Mouse (Mus musculus): ENCODE results near the gene Pde11a.

Pde11a gene

DNA sequence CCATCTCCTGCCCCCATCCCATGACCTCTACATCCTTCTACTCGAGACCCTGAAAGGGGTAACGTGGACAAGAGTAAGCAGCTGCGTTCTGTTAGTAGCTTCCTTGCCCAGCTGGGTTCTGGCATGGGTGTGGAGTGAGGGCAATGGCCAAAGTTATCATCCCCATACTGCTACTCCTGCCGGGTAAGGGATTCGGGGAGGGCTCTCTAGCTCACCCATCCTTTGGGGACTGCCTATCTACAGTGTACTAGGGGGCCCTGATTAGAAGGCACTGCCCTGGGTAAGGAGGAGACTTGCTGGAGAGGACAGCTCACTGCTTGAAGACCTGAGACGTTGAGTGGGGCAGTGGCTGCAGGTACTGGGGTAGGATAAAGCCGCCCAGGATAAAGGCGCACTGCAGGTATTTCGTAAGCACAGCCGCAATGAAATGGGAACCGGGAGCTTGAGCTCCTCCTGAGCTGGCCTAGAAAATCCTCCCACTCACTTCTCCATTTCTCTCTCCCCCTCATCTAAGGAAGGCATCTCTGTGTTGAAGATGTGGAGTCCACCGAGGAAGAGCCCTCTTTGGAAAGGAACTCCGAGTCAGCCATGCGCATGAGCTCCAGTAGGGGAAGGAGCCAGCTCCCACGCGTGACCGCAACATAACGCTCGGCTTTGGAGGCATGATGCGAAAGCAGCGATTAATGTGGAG, 15.2 kb downstream of the Pde11a start:
- DNase-seq (ENCODE audit: low read depth, low spot score): no peak

DNA sequence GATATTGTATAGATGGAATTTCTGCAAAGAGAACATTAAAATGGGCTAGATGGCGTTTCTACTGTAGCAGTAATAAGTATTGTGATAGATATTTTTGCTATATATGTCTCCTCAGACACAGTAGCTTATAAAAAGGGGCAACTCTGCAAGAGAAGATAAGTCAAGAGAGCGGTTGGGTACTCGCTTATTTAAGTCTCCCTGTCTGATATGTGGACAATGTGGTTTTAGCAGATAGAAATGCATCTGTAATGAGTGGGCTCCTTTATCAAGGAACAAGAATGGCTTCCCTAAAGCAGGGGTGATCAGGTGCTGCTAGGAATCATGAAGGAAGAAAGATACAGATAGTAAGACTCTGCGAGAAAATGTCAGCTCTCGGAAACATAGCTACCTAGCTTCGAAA, 18.2 kb downstream of the Pde11a start:
- no peak for DNase-seq (ENCODE audit: low read depth, low spot score)

DNA sequence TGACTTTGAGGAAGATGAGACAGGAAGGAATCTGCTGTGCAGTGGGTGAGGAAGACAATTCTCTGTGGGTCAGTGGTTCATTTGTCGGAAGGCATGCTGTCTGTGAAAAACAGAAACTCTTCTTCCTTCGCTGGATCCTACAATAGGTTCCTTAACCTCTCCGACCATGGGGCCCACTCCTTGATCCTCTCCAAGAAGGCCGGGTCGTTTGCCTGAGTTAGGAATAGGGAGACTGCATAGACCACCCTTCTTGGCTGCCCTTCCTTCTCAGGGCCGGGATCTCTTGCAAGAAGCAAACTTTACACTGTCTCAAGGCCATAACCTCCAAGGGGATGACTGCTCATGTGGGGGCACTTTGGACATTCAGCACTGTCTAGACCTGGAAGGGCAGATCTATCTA, 19.3 kb downstream of the Pde11a start:
- no peak for DNase-seq (ENCODE audit: low read depth, low spot score)

DNA sequence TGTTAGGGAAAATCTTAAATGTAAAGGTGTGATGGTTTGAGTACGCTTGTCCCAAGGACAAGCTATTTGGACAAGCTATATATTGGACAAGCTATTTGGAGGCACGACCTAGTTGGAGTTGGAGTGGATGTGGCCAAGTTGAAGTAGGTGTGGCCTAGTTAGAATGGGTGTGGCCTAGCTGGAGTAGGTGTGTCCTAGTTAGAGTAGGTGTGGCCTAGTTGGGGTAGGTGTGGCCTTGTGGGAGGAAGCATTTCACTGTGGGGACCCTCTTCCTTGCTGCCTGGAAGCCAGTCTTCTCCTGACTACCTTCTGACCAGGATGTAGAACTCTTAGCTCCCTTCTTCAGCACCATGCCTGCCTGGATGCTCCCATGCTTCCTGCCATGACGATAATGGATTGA, 50.9 kb downstream of the Pde11a start:
- DNase-seq (ENCODE audit: low read depth, low spot score): no peak

DNA sequence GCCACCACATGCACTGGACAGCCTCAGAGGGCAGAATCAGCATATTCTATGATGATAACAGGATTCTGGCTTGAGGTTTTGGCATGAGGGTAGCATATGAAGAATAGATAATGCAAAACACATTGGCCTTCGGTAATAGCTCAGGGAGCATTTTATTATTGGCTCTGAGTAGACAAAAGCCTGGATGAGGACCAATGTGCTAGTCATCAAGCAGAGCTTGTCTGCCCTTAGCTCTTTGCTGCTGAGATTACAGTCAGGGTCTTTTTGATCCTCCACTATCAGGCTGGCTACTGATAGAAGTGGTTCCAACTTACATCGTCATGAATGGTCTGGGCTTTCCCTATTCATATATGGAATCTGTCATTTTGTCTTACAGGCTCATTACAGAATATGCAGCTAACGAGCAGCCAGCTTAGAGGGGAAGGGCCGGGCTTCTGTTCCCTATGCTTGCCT, 52.3 kb downstream of the Pde11a start:
- no peak for DNase-seq (ENCODE audit: low read depth, low spot score)

DNA sequence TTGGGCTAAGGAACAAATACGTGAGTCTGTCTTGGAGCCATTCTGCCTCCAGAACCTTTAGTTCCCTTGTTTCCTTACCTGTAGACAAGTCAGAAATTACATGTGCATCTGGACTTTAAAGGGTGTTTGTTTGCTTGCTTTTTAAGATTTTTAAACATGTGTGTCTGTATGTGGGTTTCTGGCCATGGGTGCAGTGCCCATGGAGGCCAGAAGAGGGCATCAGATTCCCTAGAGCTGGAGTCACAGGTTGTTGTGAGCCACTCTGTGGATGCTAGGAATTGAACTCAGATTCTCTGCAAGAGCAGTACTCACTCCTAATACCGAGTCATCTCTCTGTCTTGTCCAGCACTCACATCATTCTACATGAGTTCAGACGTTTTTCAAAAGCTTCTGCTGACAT, 53.4 kb downstream of the Pde11a start:
- DNase-seq (ENCODE audit: low read depth, low spot score): peak; percentile 8

DNA sequence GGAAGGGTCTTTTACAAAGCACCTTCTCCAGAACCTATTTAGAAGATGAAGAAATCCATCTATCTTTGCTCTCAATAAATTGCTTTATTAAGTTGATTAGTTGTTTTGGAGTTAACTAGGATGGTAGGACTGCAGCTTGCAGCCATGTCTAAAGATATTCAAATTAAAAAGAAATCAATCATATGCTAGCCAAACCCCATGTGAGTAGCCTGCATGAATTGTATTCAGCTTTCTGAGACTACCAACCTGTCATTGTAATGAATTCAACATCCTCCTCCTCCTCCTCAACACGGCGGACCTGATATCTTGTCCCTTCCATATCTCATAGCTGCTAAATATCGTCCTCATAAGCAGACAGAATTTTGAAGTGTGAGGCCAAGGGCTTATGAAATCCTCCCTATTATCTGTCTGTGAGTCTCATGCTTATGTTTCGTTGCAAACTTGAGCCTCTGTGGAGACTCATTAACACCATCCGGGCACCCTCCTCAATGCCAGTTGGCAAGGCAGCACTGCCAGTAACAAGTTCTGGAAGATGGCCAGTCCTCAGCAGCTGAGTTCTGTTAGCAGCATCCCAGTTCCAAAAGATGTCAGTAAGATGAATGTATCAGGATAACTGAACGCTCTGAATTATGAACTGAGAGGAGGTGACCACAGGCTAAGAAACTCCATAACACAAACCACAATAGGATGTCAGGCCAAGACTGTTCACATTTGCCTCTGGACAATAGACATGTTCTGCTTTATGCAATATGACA, 55.0 kb downstream of the Pde11a start:
- no peak for DNase-seq (ENCODE audit: low read depth, low spot score)

DNA sequence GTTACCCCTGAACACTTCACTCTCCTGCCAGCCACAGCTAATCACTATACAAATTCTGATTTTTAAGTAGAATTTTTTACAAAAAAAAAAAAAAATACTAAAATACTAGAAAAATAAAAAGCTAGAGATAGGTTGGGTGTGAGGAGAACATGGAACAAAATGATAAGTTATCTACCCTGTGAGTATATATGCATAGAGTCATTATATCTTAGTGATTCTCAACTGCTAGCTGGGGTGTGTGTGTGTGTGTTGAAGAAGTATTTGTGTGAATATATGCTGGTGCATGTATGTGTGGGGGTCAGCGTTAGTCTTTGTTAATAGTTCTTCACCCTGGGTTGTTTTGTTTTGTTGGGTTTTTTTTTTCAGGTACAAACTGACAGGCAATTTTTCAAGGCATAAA, 69.1 kb downstream of the Pde11a start:
- no peak for DNase-seq (ENCODE audit: low read depth, low spot score)

DNA sequence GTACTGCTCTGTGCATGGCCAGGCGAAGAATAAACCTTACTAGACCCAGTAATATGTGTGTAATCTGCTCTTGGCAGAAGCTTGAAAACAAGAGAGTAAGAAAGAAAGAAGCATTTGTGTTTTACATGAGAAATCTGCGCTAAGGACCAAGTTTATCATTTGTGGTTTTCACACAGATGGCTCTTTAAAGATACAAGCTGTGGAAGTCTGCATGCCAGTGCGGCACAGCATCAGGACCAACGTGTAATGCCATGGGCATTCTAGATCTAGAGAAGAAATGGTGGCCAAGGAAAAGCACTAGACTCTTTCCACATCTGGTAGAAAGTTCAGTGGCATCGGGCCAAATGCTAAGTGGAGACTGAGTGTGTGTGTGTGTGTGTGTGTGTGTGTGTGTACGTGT, 71.2 kb downstream of the Pde11a start:
- DNase-seq (ENCODE audit: low read depth, low spot score): no peak

DNA sequence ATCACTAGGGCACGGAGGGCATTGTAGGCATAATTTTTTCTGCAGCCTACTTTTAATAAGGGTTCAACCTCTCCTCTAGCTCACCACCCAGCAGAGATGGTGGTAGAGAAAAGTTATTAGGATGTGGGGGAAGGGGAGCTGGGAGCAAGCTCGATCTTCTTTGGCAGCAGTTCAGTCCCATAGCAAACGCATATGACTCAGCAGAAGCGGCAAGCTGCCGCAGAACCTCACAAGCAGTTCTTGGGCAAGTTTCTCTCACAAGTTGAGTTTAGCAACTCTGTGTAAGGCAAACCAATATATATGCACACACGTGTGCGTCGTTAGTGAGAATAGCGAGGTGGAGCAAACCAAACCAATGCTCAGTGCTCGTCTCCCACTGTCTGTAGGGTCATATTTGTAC, 72.0 kb downstream of the Pde11a start:
- DNase-seq (ENCODE audit: low read depth, low spot score): no peak

DNA sequence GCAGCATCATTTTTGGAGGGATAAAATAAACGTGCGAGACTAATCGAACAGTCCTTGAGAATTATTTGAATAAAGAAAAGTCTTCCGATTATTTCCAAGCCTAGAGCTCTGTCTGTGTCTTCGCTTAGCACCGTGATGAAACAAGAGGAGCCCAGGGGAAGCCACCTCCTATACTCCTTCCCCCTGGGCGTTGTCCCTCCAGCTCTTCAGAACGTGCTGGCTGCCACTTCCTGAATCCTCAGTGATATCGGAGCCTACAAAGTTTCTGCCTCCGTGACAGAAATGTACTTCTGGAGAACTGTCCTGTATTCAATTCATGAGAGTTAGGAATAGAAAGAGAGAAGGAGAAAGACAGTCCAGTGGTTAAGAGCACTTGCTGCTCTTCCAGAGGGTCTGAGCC, 74.3 kb downstream of the Pde11a start:
- no peak for DNase-seq (ENCODE audit: low read depth, low spot score)

DNA sequence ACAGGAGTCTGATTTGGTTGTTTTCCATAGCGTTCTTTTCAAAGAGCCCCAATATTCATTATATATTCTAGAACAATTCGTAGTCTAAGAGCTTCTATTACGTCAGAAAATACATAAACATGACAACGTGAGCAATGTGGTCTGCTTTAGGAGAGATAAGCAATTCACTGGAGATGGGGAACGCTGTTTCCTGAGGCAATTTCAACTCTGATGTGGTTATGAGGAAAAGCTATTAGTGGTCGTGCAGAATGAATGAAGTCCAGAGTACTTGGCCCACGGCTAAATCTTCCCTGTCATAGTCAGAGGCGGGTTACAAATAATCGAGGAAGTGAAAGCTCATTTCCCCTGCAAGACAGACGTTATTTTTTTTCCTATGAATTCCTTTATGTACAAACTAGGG, 75.9 kb downstream of the Pde11a start:
- no peak for DNase-seq (ENCODE audit: low read depth, low spot score)

DNA sequence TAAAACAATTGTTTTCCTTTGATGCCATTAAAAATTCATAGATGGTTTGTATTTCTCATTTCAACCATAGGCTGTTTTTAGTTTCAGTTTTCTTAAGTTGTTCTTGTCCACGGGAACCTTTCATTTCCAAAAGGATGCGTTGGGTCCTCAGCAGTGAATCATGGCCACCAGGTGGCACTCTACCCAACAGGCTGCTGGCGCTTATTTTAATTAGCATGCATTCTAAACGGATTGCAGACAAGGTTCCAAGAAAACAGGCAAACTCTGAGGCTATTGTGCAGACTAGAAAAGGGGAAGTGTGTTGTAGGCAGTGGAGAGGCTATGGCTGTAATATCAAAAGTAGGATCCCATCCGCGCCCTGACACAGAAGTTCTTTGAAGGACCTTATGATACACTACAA, 83.7 kb downstream of the Pde11a start:
- DNase-seq (ENCODE audit: low read depth, low spot score): peak; percentile 55

DNA sequence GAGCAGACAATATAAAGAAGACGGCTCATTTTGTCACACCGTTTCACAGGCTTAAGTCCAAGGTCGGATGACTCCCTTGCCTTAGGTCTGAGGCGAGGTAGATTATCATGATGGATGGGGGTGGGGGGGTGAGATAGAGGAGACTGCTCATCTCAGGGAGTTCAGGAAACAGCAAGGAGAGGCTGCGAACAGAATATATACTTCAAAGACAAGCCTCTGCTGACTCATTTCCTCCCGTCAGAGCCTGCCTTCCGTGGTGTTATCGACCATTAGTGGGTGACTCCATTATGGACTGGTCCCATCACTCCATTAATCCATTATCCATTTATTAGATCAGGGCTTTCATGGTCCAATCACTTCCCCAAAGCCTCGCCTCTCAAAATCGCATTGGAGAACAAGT, 87.2 kb downstream of the Pde11a start:
- DNase-seq (ENCODE audit: low read depth, low spot score): no peak

DNA sequence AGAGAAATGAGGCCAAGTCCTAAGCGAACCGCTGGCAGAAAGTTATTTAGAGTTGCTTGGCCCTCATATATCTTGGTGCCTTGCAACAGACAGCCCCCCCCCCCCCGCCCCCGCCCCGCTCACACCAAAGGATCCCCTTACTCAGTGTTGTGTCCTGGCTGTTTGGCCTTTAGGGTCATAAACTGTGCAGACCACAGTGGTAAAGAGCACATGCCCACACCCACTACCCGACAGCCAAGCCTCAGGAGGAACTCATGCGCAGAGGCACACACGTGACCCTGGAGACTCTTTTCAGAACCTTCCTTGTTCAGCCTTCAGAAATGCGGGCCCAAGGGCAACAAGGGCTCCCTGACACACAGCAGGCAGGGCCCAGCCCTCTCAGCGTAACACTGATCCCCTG, 90.3 kb downstream of the Pde11a start:
- no peak for DNase-seq (ENCODE audit: low read depth, low spot score)

DNA sequence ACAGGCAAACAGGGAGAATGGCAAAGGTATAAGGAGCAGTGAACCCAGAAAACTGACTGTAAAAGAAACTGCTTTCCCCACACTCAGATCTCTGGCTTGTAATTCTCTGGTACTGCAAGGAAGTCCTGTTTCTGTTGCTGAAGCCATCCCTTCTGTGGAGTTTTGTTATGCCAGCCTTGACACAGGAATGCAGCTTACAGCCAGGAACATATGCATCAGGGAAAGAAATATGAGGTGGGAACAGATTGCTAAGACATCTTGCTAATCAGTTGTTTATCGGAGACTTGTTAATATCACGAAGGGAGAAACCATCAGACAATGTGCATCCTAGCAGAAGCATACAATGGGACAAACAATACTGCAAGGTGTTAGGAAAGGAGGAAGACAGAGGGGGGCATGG, 99.4 kb downstream of the Pde11a start:
- DNase-seq (ENCODE audit: low read depth, low spot score): no peak

DNA sequence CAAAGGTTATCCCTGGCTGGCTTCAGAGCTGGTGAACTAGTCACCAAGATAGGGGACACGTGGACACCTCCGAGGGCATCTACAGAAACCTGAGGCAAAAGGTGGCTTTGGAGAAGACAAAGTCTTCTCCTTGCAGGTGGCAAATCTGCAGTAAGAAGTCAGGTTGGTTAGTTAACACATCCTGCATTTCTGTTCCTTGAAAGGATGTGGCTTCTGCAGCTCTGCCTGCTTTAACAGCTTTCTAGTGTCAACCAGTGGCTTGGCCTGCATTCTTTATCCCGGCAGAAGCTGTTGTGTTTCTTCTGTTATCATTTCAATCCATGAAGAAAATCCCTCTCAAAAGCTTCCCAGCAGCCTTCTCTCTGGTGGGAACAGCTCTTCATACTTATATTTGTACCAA, 100.1 kb downstream of the Pde11a start:
- no peak for DNase-seq (ENCODE audit: low read depth, low spot score)

DNA sequence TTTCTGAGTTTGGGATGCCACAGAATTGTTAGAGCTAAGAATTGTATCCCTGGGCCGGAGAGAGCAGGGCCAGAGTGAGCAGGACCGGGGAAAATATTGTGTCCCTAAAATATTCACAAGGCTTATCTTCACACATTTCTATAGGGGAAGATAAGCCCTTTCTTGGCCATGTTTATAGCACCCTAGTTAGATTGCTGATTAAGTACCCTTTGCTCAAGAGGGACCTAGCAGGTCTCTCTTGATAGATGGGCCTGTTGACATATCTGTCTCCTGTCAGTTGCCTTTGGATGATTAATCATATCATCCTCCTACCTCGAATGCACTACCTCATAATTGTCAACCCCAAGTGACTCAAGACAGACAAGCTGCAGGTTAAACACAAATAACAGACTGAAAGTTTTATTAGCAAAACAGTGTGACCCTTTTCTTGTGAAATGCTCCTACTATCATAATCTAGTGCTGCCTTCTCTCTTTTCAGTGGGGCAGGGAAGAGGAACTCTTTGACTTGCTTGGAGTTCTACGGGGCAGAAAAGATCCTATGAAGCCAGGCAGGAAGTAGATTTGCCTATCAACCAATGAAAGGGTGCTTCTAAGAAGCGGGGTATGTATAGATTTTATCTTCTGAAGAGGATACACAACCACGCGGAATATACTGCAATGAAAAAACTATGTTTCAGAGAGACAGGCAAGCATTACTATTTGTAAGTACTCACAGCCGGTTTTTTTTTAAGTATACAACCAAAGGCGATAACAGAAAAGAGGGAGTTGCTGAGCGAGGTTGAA, 100.7 kb downstream of the Pde11a start:
- no peak for DNase-seq (ENCODE audit: low read depth, low spot score)

DNA sequence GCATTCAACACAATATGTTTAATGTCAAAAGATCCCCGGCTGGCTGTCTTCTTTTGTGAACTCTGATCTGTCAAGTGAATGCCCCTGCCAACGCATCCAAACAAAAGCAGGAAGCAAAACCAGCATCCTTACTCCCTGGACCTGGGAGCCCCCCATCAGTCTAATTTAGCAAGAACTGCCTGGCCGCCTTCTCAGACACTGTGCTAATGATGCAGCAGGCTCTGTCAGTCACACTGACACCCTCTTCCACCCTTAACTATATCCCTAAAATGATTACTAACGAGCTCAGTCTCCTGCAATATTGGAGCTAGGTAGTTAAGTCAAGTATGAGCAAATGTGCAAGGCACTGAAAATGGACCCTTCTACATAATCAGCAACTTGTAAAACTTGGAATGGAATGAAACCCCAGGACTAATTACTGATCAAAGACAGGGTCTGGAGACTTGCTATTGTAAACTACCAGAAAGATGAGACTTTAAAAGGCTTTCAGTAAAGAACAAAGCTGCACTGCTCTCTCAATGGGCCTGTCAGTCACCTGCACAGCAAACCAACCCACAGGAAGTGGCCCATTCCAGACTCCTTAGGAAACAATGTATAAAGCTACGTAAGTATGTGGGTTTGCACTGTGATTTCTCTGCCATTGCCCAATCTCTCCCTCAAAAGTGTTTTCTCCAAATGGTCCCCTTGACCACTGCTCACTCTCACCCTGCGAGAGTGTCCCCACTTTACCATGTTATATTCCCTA, 118.0 kb downstream of the Pde11a start:
- no peak for DNase-seq (ENCODE audit: low read depth, low spot score)

DNA sequence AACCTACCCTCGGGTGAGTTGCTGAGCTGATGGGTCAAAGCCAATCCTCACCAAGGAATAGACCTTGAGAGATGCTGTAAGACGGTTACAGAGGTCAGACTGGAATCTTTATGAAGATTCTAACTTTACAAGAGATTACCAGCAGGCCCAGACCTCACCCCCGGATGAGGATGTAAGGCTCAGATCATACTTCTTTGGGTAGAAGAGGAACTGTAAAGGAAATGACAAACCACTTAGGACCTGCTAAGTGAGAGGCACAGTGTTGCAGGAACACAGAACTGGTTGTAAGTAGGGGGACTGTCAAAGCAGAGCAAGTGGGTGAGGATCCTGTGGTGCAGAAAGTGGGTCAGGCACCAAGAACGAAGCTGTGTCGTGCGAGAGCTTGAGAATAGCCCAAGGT, 119.0 kb downstream of the Pde11a start:
- DNase-seq (ENCODE audit: low read depth, low spot score): no peak

DNA sequence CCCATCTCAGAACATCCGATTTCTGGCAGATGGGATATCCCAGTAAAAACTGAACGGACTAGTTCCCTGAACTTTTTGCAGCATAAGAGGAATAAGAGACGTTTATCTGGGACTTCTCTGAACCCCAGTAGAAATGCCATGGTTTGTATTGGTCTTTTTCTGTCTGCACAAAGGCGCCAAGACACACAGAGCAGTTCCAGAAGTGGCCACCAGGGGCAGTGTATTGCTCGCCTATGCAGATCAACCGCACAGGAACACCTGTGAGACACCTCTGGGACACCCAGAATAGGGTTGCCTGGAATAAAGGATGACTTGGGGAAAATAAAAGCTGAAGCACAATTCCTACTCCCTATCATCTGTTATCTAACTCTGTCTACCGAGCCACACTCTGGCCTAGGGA, 122.4 kb downstream of the Pde11a start:
- peak; percentile 56 for DNase-seq (ENCODE audit: low read depth, low spot score)

DNA sequence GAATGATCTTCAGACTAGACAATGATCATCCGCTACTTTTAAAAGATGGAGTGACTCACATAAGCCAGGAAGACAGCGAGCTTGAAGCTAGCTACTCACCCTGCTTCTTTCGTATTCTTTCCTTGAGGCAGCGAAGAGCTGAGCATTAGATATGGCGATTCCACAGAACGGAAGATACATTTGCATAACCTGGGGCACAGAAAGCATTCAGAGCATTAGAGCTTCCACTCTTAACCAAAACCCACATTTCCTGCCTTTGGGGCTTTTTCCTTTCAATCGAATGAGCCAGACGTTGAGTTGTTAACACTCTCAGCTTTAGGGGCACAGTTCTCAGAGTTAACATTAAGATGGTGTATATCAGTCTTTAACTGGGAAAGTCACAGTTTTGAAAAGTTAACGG, 123.4 kb downstream of the Pde11a start:
- no peak for DNase-seq (ENCODE audit: low read depth, low spot score)
